Mouse (Mus musculus) forelimb bud, embryonic 11.5 days (tissue): ENCODE data around the gene Plxdc1.
A peak's percentile ranks its signal among the peaks of the same experiment; 100 is the strongest.

Source experiments
- DNase-seq: peaks from one replicate; pipeline ENCODE4 v3.0.0-alpha.2; 2012; ENCODE audit warnings: low read depth, low spot score

Gene Plxdc1

DNA sequence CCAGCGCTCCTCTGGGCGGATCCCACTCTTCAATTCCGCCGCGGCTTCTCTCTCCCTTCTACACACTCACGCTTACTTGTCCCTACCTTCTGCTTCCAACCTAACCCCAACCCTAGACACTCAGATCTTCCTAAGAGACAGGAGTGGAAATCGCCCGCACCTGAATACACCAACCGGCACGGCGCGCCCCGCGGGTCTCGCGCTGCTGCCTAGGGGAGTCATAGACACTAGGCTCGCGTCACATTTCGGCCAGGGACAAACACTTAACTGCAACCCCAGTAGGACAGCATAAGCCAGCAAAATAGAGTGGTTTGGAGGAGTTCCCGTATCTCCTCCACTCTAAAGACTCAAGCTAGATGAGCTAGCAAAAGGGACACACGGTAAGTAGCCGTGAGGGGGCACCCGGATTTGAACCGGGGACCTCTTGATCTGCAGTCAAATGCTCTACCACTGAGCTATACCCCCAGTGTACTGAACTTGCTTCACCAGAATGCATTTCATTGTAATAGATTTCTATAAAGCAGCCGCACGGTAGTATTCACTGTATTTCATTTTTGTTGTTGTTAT is 2.4 kb upstream of the Plxdc1 start:
- DNase-seq: peak; percentile 88

DNA sequence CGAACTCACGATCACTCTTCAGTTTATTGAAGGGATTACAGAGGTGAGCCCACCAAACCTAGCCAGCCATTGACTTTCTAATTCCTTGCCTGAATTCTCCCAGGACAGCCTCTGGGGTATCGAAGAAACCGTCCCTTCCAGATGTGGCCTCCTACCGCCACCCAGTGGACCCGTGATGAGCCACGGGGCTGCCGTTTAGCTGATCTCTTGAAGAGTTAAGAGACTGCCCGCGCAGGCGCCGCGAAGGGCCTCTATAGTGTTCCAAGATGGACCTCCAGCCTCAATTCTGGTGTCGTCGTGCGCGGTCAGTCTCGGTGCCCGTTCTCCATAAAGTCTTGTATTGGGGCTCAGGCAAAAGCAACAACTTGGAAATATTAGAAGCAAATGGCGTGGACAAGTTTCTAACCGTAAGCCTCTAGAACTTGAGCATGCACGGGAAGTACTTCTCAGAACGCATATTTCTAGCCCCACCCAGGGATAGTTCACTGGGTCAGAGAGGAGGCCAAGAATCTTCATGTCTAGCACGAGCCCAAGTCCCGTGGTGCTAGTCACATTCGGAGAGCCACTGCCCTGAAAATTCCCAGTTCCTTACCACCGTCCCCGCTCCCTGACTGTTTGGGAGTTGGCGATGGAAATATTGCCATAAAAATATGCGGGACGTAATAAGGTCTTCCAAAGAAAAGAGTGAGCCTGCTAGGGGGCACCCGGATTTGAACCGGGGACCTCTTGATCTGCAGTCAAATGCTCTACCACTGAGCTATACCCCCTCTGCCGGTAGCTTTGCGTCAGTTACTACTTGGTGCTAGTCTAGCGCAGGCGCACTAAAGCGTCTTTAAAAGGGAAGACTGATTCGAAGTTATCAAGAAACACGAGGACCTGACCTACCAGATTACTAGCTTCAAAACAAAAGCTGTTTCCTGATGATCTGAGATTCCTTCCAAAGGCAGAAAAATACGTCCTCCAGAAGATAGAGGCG is 1.6 kb upstream of the Plxdc1 start:
- DNase-seq: peak; percentile 93

DNA sequence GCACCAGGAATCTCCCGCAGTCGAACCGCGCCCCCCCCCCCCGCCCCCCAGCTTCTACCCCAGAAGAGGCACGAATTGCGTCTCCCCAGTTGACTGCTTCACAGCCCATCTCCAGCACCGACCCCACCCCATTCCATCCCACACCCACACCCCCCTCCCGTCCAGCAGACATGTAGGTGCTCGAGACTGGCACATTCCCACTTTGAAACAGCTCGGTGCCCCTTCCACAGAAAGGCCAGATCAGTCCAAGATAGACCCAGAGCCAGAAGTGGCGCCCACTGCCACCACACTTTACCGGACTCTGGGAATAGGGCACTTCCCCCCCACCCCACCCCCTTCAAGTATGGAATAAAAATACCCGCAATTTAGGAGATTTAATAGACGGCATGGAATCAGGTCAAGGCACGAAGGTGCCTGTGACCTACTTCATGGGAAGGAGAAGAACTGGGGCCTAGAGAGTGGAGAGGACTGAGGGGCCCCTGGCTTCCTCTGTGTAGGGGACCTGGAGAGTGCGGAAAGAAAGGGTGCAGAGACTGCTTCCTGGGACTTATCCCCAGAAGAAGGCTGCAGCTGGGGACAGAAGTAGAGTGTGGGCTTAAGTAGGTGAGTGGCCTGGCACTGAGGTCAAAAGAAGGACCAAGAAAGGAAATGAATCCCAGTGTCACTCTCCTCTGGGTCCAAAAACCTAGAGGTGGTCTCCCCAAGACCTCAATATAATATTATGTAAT is 658 bp upstream of the Plxdc1 start:
- DNase-seq: no peak

DNA sequence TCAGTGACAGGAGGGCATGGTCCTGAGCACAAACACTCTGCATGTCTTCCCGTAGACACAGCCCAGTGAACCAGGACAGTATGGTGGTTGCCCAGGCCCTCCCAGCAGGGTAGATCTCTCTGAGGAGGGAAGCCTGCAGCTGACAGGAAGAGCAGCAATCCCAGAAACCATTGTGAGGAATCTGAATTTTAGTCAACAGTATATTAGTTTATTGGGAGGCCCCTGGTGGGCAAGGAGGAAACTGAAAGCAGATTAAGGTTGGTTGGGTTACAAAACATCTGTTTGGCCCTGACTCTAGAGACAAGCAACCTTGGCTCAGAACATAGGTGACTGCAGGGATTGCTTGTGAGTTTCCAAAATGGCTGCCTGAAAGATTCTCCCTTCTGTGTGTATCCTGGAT is 2.3 kb downstream of the Plxdc1 start:
- no peak for DNase-seq

DNA sequence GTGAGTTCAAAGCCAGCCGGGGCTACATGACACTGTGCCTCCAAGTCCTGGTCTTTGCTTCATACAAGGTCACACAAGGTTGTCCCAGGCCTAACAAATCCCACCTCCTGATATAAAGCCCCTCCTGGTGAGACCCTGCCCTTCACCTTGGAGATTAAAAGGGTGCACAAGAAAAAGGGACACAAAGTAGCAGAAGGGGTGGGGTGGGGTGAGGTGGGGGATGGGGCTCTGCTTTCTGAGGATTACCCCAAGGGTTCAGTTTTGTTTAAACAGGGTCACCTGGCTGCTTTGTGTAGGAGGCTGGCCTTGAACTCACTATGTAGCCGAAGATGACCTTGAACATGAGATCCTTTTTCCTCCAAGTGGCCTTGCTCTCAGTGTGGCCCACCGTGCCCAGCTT is 2.7 kb downstream of the Plxdc1 start:
- no peak for DNase-seq

DNA sequence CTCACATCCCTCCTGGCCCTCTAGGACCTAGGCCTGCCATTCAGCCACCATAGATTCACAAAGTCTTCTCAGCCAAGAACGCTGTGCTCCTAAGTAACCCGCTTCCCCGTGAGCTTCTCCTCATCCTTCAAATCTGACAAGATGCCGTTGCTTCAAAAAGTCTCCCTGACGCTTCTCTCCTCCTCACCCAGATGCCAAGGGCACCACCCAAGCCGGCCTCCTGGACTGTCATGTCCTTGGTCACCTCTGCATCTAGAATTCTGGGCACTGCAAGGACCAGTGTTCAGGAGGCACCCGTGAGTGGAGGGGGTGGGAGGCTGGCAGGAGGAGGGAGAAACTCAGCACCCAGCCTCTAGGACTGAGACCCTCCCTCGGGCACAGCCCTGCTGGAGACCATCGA is 3.5 kb downstream of the Plxdc1 start:
- DNase-seq: no peak

DNA sequence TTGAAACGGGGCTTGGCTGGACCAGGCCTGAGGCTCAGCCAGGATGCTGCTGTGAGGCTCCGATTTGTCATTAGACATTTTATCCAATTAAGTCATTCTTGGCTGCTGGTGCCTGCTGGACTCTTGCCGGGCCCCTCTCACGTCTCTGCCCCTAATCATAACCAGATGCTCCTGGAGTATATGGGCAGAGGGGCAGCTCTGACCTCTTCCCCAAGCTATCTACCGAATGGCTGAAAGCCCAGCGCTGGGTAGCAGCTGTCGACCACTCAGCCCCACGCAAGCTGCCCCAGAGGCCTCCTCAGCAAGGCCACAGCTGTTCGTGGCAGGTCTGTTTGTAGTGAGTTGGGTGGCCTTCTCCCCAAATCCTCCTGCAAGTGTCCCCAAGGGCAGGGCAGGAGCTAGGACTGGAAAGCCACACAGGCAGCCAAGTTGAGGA is 5.7 kb downstream of the Plxdc1 start:
- peak; percentile 46 for DNase-seq

DNA sequence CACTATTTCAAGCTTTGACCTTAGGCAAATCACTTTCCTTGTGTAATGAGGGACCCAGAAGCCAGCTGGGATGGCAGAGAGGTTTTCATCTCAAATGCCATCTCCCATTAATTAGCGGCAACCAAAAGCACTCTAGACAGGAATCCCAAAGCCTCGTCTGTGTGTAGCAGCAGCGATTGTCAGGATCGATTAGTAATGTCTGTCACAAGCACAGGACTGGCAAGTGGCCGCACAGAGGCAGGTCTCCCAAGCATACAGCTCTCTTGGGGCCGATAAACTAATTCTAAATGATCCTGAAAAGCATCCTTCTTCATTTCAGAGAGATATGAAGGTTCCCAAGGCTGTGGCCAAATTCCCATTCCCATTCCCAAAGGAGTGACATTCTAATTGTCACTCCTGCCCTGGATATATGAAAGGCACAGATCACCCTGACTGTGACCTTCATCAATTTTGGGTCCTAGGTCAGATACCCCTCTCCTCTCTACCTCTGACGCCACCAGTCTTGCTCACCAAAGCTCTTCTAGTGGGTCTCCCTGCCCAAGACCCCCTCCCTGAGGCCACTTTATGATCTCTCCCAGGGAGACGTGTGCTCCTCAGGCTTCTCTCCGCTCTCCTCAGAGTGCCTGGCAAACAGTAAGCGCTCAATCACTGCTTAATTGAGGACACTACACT is 6.3 kb downstream of the Plxdc1 start:
- DNase-seq: no peak

DNA sequence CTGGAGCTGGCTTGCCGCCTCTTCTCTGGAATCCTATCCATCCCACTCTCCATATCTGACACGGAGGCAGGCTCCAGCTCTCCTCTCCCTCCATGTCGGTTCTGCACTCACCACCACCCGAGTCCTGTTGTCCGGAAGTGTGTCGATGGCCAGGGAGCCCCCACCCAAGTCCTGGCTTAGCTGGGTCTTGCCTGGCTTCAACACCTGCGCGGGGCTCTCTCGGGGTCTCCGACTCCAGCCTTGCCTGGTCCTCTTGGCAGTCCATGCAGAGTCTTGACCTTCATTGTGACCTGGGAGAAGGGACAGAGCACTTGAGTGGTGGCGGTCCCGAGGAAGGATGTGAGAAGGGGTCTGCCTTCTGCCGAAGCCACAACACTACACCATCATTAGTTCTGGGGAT is 7.9 kb downstream of the Plxdc1 start:
- no peak for DNase-seq

DNA sequence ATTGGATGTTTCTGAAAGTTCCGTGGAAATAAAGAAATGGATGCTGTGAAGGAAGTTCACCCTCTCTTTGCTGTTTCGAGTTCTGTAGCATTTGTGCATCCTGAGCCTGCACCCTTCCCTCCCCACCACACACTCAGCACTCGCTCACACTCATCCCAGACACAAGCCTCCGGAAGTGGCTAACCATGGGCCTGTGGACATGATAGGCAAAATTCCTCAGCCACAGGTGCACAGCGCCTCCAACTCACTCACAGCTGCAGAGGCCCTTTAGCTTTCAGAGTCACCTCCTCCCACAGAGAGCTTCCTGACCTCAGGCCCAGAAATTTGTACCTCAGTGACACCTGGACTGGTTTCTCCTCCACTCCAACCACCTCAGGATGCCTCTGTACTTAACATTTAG is 8.4 kb downstream of the Plxdc1 start:
- no peak for DNase-seq

DNA sequence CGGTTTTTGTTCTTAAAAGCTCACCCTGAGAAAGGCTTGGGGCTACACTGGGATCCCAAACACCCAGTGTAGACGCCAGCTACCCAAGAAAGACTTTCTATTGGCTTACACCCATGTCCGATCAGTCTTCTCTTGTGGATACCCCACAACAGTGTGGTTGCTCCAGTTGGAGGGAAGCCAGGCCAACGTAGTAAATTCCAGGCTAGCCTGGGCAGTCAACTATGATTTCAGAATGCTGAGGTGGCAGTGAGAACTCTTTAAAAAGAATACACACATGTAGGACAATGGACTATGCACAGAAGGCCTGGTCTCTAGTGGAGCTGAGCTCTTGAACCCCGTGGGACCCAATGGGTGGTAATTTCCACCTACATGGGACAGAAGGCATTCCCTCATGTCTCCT is 11.5 kb downstream of the Plxdc1 start:
- DNase-seq: no peak

DNA sequence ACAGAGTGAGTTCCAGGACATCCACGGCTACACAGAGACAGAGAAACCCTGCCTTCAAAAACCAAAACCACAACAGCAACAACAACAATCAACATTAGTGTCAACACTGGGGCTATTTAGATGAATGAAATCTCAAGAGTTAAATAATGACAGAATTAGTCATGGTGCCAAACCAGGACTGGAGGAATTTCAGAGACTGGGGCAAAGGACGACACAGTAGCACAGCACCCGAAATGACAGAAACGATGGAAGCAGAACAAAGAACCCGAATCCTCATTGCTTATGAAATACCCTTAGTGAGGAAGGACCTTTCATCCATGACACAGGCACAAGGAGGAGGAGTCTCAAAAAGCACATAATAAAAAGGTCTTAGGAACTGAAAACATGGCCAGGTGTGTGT is 12.1 kb downstream of the Plxdc1 start:
- no peak for DNase-seq

DNA sequence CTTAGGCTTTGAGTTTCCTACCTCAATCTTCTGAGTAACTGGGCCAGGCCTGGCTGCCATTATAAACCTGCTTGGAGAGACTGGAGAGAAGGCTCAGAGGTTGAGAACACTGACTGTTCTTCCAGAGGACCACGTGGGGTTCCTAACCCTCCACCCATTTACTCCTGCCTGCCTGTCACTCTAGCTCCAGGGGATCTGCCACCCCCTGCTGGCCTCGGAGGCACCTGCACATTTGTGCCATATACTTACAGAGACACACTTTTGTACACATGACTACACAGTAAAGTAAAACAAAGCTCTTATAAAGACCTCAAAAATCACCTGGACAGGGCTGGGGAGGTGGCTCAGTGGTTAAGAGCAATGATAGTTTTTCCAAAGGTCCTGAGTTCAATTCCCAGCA is 13.8 kb downstream of the Plxdc1 start:
- no peak for DNase-seq

DNA sequence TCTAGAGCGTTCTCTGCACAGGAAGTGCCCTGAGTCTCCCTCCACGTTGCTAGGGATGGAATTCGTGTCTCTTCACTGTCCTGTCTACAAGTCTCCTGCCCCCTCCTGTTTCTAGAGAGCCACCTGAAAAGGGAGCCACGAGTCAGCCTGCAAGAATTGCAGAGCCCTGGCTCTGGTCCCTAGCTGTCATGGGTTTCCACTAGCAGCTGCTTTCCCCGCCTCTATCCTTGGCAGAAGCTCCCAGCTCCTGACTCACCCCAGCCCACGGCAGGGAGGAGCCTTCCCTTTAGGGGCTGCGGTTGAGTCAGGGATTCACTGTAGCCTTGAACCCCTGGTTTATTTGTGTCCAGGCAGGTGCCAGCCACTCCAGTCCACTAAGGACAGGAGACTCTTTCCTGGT is 15.0 kb downstream of the Plxdc1 start:
- DNase-seq: no peak

DNA sequence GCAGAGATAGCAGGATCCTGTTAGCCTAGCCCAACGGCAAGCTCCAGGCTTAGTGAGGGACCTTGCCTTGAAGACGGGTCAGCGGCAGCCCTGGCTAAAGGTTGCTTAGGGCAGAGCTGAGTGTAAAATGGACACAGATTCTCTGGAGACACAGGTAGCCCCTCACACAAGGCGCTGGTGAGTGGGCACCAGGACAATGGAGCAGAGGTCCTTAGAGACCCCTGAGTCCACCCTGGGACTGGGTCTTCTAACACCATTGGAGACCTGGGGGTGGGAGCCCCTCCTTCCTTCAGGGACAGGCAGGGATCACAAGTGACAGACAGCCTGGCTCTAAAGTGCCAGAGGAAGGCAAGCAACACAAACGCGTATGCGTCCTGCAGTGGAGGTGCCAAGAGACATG is 15.5 kb downstream of the Plxdc1 start:
- DNase-seq: no peak

DNA sequence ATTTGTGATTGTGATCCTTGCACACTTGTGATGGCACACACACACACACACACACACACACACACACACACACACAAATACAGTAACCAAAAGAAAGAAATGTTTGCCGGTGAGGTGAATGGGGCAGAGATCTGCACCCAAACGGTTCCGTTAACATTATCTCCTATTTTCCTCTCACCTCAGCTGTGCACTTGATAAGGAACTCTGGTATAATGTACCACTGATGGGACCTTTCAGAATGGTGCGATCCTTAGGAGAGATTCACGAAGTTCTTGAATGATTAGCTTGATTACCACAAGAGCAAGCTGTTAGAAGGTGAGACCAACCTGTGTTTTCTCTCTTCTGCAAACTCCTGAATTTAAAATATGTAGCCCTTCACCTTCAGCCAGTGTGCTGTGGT is 17.9 kb downstream of the Plxdc1 start:
- no peak for DNase-seq

DNA sequence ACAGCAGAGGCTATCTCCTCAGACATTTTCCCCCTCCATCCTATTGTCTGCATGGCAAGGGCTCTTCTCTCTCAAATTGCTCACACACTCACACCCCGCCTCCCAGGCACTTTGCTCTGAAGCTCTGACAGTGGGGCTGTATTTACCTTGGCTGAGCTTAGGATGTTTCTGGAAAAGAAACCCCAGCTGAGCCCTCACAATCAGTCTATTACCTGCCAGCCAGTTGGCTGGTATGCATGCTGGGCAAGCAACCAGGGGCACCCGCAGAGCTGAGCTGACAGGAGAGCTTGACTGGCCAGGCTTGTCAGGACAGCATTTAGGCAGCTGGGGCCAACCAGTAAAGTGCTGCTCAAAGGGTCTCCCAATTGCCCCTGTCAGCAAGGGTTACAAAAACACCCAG is 19.1 kb downstream of the Plxdc1 start:
- DNase-seq: no peak

DNA sequence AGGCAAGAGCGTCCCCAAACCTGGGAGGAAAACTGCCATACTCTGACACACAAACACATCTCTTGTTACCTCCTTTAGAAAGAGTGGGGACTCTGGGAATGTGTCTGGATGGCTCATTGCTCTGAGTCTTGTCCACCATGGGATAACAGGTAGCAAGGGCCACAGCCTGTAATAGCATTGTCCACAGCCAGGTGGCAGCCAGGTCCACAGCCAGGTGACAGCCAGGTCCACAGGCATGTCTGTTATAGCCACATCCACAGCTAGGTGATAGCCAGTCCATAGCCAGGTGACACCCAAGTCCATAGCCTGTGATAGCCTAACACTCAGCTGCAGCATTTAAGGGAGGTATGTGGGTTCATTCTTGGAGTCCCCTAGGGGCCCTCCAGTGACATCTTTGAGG is 25.3 kb downstream of the Plxdc1 start:
- no peak for DNase-seq

DNA sequence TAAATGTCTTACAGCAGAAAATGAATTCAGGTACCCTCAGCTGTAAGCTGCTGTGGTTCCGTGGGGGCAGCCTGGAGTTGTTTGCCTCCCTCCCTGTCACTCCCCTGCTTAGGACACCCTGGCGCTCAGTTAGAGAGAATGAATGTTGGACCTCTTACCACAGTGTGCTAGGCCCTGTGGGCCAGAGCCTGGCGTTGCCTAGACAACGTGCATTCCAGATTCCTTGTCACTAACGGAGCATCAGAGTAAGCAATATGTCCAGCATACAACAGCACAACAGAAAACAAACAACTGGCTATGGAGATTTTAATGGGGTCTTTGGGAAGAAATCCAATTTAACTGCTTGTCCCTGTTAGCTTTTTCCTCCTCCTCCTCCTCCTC is 27.0 kb downstream of the Plxdc1 start:
- no peak for DNase-seq

DNA sequence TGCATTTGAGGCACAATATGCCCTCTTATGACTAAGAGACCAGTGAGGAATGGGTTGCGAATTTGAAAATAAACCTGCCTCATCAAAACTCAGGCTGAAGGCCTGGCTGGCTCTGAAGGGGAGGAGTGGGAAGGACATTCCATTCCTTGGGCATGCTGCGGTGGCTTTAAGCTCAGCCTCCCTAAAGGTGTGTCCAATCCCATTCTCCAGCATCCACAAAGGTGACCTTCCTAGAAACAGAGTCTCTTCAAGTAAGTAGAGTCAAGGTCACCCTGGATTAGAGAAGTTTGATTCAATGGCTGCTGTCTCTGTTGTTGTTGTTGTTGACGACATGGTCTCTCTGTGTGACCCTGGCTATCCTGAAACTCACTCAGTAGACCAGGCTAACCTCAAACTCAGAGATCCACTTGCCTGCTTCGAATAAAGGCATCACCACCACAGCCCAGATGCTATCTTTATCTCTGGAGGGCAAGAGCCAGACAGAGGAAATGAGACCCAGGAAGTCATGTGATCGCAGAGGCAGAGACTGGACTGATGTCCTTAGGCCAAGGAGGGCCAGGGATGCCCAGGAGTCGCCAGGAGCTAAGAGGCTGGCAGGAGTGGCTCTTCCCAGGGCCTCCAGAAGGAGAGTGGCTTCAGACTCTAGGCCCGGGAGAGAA is 27.5 kb downstream of the Plxdc1 start:
- DNase-seq: no peak

DNA sequence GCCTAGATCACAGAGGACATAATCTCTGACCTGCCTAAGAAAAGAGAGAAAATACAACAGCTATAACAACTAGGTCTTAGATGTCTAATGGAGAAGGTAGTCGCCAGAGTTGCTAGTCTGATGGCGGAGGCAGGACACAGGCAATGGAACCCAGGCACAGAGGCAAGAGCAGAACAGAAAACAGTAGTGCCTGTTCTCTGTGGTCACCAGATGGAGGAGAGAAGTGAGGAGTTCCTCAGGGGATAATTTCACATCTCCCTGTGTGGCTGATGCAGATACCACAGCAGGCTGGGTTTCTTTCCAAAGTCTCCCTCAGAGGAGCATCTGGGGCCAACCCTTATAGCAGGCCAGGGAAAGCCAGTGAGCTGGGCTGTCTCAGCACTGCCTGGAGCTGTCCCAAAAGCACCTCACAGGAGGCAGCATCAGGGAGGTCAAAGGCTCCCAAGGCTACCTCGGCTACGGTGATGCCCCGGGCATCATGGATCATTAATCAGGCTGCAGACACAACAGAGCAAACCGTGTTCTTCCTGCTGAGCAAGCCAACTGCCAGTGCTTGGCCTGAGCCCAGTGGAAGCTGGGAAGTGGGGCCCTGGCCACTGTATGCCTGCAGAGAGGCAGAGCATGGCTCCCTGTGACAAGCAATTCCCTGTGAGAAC is 29.2 kb downstream of the Plxdc1 start:
- no peak for DNase-seq
